Mouse (Mus musculus): ENCODE results near the gene Adsl. TPM values are rescaled to one million over a fixed set of nuclear protein-coding genes. Genes with fewer than 3 reads are reported as not detected.

Gene Adsl
- polyA plus RNA-seq, 1 experiment from 2014 or later = 55.1 TPM

- Histone ChIP-seq H3K27me3 (ENCODE audit: control insufficient read depth, insufficient read depth, low read depth, low read length) (no peaks in the 10 kb centered on the region), H3K36me3 (ENCODE audit: control insufficient read depth, insufficient read depth) (peaks cover 34% of the 10 kb centered on the region), H3K9me3 (replicated peaks; ENCODE audit: control insufficient read depth, low read length) (no peaks in the 10 kb centered on the region), H3K4me3 (ENCODE audit: low read depth, low read length) (no peak overlapping the region), H3K4me2 (ENCODE audit: low read depth, low read length) (no peak overlapping the region), H3K27ac (ENCODE audit: low read length) (no peak overlapping the region), H3K9ac (ENCODE audit: low read depth, low read length) (no peak overlapping the region), H3K4me1 (ENCODE audit: control insufficient read depth, low read depth, low read length) (peaks cover 3% of the 10 kb centered on the region)
- 76% methylated on average over 3 of the region's 3 CpGs for whole genome bisulfite sequencing (ENCODE audit: insufficient replicate concordance)
- no peak for ATAC-seq (ENCODE audit: low read depth)
These were observed 6.6 kb downstream of the Adsl start for GRCm38 (mm10) chr15:80954861-80955260.

- H3K36me3 ChIP-seq (ENCODE audit: control insufficient read depth, insufficient read depth) = peaks cover 37% of the 10 kb centered on the region
- WGBS (ENCODE audit: insufficient replicate concordance) = 83% methylated on average over 12 of the region's 12 CpGs
- ATAC-seq (ENCODE audit: low read depth) = no peak
These were observed 7.6 kb downstream of the Adsl start for GRCm38 (mm10) chr15:80955836-80956438.

GRCm38 (mm10) chr15:80969371-80969770 is 21.1 kb downstream of the Adsl start:
- Histone ChIP-seq H3K4me1 (ENCODE audit: control insufficient read depth, low read depth, low read length) (no peaks in the 10 kb centered on the region), H3K27me3 (ENCODE audit: control insufficient read depth, insufficient read depth, low read depth, low read length) (no peaks in the 10 kb centered on the region), H3K36me3 (ENCODE audit: control insufficient read depth, insufficient read depth) (peaks cover 24% of the 10 kb centered on the region), H3K9ac (ENCODE audit: low read depth, low read length) (no peak overlapping the region), H3K4me3 (ENCODE audit: low read depth, low read length) (no peak overlapping the region), H3K27ac (ENCODE audit: low read length) (no peak overlapping the region), H3K4me2 (ENCODE audit: low read depth, low read length) (no peak overlapping the region), H3K9me3 (replicated peaks; ENCODE audit: control insufficient read depth, low read length) (no peaks in the 10 kb centered on the region)
- WGBS (ENCODE audit: insufficient replicate concordance) = 56% methylated on average over 1 of the region's 1 CpGs
- no peak for ATAC-seq (ENCODE audit: low read depth)

More at GRCm38 (mm10) chr15:80955836-80956438, 7.6 kb downstream of the Adsl start:
- H3K27ac ChIP-seq (ENCODE audit: low read length) = no peak overlapping the region
- no peak overlapping the region for H3K4me3 ChIP-seq (ENCODE audit: low read depth, low read length)
- no peaks in the 10 kb centered on the region for H3K27me3 ChIP-seq (ENCODE audit: control insufficient read depth, insufficient read depth, low read depth, low read length)
- H3K9ac ChIP-seq (ENCODE audit: low read depth, low read length) = no peak overlapping the region
- H3K9me3 ChIP-seq (replicated peaks; ENCODE audit: control insufficient read depth, low read length) = no peaks in the 10 kb centered on the region
- H3K4me2 ChIP-seq (ENCODE audit: low read depth, low read length) = no peak overlapping the region
- no peaks in the 10 kb centered on the region for H3K4me1 ChIP-seq (ENCODE audit: control insufficient read depth, low read depth, low read length)

- H3K4me3 ChIP-seq (ENCODE audit: low read depth, low read length) = no peak overlapping the region
- H3K9me3 ChIP-seq (replicated peaks; ENCODE audit: control insufficient read depth, low read length) = no peaks in the 10 kb centered on the region
- H3K4me2 ChIP-seq (ENCODE audit: low read depth, low read length) = no peak overlapping the region
- 44% methylated on average over 5 of the region's 5 CpGs for WGBS (ENCODE audit: insufficient replicate concordance)
- no peak for ATAC-seq (ENCODE audit: low read depth)
- no peak overlapping the region for H3K27ac ChIP-seq (ENCODE audit: low read length)
- H3K36me3 ChIP-seq (ENCODE audit: control insufficient read depth, insufficient read depth) = peaks cover 2% of the 10 kb centered on the region; the same call in 1 of the 2 replicates
- H3K9ac ChIP-seq (ENCODE audit: low read depth, low read length) = no peak overlapping the region
- peaks cover 13% of the 10 kb centered on the region for H3K4me1 ChIP-seq (ENCODE audit: control insufficient read depth, low read depth, low read length)
- no peaks in the 10 kb centered on the region for H3K27me3 ChIP-seq (ENCODE audit: control insufficient read depth, insufficient read depth, low read depth, low read length)
These were observed 26.0 kb downstream of the Adsl start for GRCm38 (mm10) chr15:80974311-80974710.

GRCm38 (mm10) chr15:80975666-80976065 is 27.4 kb downstream of the Adsl start:
- H3K27me3 ChIP-seq (ENCODE audit: control insufficient read depth, insufficient read depth, low read depth, low read length) = no peaks in the 10 kb centered on the region
- H3K9ac ChIP-seq (ENCODE audit: low read depth, low read length) = no peak overlapping the region
- H3K4me2 ChIP-seq (ENCODE audit: low read depth, low read length) = no peak overlapping the region
- no peak overlapping the region for H3K27ac ChIP-seq (ENCODE audit: low read length)
- H3K4me3 ChIP-seq (ENCODE audit: low read depth, low read length) = no peak overlapping the region
- peaks cover 16% of the 10 kb centered on the region for H3K4me1 ChIP-seq (ENCODE audit: control insufficient read depth, low read depth, low read length)
- no peaks in the 10 kb centered on the region for H3K9me3 ChIP-seq (replicated peaks; ENCODE audit: control insufficient read depth, low read length)
- WGBS (ENCODE audit: insufficient replicate concordance) = 68% methylated on average over 3 of the region's 3 CpGs
- ATAC-seq (ENCODE audit: low read depth) = no peak
- H3K36me3 ChIP-seq (ENCODE audit: control insufficient read depth, insufficient read depth) = no peaks in the 10 kb centered on the region

- H3K4me2 ChIP-seq (ENCODE audit: low read depth, low read length) = peak within 1 kb of the TSS; percentile 89
- peak within 1 kb of the TSS; percentile 85 for H3K4me3 ChIP-seq (ENCODE audit: low read depth, low read length)
- H3K9ac ChIP-seq (ENCODE audit: low read depth, low read length) = peak within 1 kb of the TSS; percentile 82
- H3K36me3 ChIP-seq (ENCODE audit: control insufficient read depth, insufficient read depth) = no peaks in the 10 kb centered on the region
- H3K9me3 ChIP-seq (replicated peaks; ENCODE audit: control insufficient read depth, low read length) = no peaks in the 10 kb centered on the region
- 0 out of 2 replicates have a peak within 1 kb of the TSS, but pooled peaks have one; percentile 7 for H3K27ac ChIP-seq (ENCODE audit: low read length)
- no peaks in the 10 kb centered on the region for H3K27me3 ChIP-seq (ENCODE audit: control insufficient read depth, insufficient read depth, low read depth, low read length)
- peaks cover 20% of the 10 kb centered on the region for H3K4me1 ChIP-seq (ENCODE audit: control insufficient read depth, low read depth, low read length)
- WGBS (ENCODE audit: insufficient replicate concordance) = under 1% methylated on average over 67 of the region's 67 CpGs
- ATAC-seq (ENCODE audit: low read depth) = peak; percentile 90
These were observed 29.5 kb downstream of the Adsl start, which contains the start of gene Sgsm3 for GRCm38 (mm10) chr15:80977620-80978334. Gene Sgsm3, plus strand, starts transcription at chr15:80977765.

- H3K36me3 ChIP-seq (ENCODE audit: control insufficient read depth, insufficient read depth) = no peaks in the 10 kb centered on the region
- peaks cover 20% of the 10 kb centered on the region for H3K4me1 ChIP-seq (ENCODE audit: control insufficient read depth, low read depth, low read length)
- no peak overlapping the region for H3K9ac ChIP-seq (ENCODE audit: low read depth, low read length)
- H3K27me3 ChIP-seq (ENCODE audit: control insufficient read depth, insufficient read depth, low read depth, low read length) = no peaks in the 10 kb centered on the region
- H3K4me2 ChIP-seq (ENCODE audit: low read depth, low read length) = no peak overlapping the region
- no peak for ATAC-seq (ENCODE audit: low read depth)
- H3K9me3 ChIP-seq (replicated peaks; ENCODE audit: control insufficient read depth, low read length) = no peaks in the 10 kb centered on the region
- H3K27ac ChIP-seq (ENCODE audit: low read length) = no peak overlapping the region
- 65% methylated on average over 4 of the region's 4 CpGs for WGBS (ENCODE audit: insufficient replicate concordance)
- H3K4me3 ChIP-seq (ENCODE audit: low read depth, low read length) = no peak overlapping the region
These were observed 31.3 kb downstream of the Adsl start for GRCm38 (mm10) chr15:80979611-80980010.

GRCm38 (mm10) chr15:80981176-80981575 is 32.9 kb downstream of the Adsl start:
- no peak overlapping the region for H3K27ac ChIP-seq (ENCODE audit: low read length)
- ATAC-seq (ENCODE audit: low read depth) = peak; percentile 49
- no peaks in the 10 kb centered on the region for H3K27me3 ChIP-seq (ENCODE audit: control insufficient read depth, insufficient read depth, low read depth, low read length)
- no peaks in the 10 kb centered on the region for H3K9me3 ChIP-seq (replicated peaks; ENCODE audit: control insufficient read depth, low read length)
- no peak overlapping the region for H3K4me2 ChIP-seq (ENCODE audit: low read depth, low read length)
- peaks cover 20% of the 10 kb centered on the region for H3K4me1 ChIP-seq (ENCODE audit: control insufficient read depth, low read depth, low read length)
- no peak overlapping the region for H3K4me3 ChIP-seq (ENCODE audit: low read depth, low read length)
- H3K9ac ChIP-seq (ENCODE audit: low read depth, low read length) = no peak overlapping the region
- WGBS (ENCODE audit: insufficient replicate concordance) = 34% methylated on average over 4 of the region's 4 CpGs
- no peaks in the 10 kb centered on the region for H3K36me3 ChIP-seq (ENCODE audit: control insufficient read depth, insufficient read depth)

GRCm38 (mm10) chr15:80983264-80983663 is 35.0 kb downstream of the Adsl start:
- H3K27ac ChIP-seq (ENCODE audit: low read length) = no peak overlapping the region
- no peak overlapping the region for H3K4me2 ChIP-seq (ENCODE audit: low read depth, low read length)
- 82% methylated on average over 2 of the region's 2 CpGs for WGBS (ENCODE audit: insufficient replicate concordance)
- H3K36me3 ChIP-seq (ENCODE audit: control insufficient read depth, insufficient read depth) = no peaks in the 10 kb centered on the region
- no peaks in the 10 kb centered on the region for H3K9me3 ChIP-seq (replicated peaks; ENCODE audit: control insufficient read depth, low read length)
- H3K4me1 ChIP-seq (ENCODE audit: control insufficient read depth, low read depth, low read length) = peaks cover 18% of the 10 kb centered on the region
- no peak overlapping the region for H3K9ac ChIP-seq (ENCODE audit: low read depth, low read length)
- no peaks in the 10 kb centered on the region for H3K27me3 ChIP-seq (ENCODE audit: control insufficient read depth, insufficient read depth, low read depth, low read length)
- no peak overlapping the region for H3K4me3 ChIP-seq (ENCODE audit: low read depth, low read length)
- no peak for ATAC-seq (ENCODE audit: low read depth)
